Mouse (Mus musculus) liver, postnatal 0 days (tissue): ENCODE results near the gene Ubr4.
A peak's percentile ranks its signal among the peaks of the same experiment; 100 is the strongest.

ENCODE experiments used
- CTCF ChIP-seq: sonication (generic); IDR thresholded peaks from 2 replicates; pipeline ENCODE4 v1.5.1; 2016; ENCODE audit warnings: antibody characterized with exemption, low read depth
- EP300 ChIP-seq: IDR thresholded peaks from 2 replicates; pipeline ENCODE4 v1.6.1; 2016; ENCODE audit warnings: antibody characterized with exemption, low read depth, mild to moderate bottlenecking

GRCm38 (mm10) chr4:139336822-139337483 lies 15.5 kb upstream of the Ubr4 start:
- TF ChIP-seq CTCF: peak; percentile 98
- TF ChIP-seq EP300: no peak
